Mouse (Mus musculus): Measurements from ENCODE around the gene Gdpd1.
"Not testable (repeated sequence)": the region's sequence is repeated elsewhere in the genome, so short reads cannot be mapped to it uniquely, and the experiment has no call there.

DNA sequence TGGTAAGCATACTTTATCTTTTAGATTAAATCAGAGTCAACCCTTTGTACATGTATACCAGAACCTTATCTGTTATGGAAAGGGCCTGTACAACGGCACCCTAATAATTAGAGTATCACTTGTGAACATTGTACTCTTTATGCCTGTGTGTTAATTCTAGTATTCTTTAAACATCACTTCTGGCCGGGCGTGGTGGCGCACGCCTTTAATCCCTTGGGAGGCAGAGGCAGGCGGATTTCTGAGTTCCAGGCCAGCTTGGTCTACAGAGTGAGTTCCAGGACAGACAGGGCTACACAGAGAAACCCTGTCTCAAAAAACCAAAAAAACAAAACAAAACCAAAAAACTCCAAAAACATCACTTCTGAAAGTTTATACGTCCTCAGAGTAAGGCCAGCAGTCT, 25.0 kb downstream of the Gdpd1 start:
- TF ChIP-seq GATA1 (IDR thresholded peaks at IDR 0.05; ENCODE audit: borderline replicate concordance, low read length); FLI1 (IDR thresholded peaks at IDR 0.05; ENCODE audit: low read length): not testable (repeated sequence)

Measured in megakaryocyte, embryonic 14.5 days (primary cell).